Mouse (Mus musculus): ENCODE results near the gene Car2.

Car2 gene

GRCm38 (mm10) chr3:14948067-14948800 lies 62.2 kb downstream of the Car2 start:
- DNase-seq (ENCODE audit: low read depth) = no peak

GRCm38 (mm10) chr3:14950031-14950430 lies 64.0 kb downstream of the Car2 start:
- DNase-seq (ENCODE audit: low read depth) = no peak

Data from 416B (cell line).